Mouse (Mus musculus) ES-E14 (cell line): ENCODE data around the gene Mybpc3.

ENCODE experiments used
- MAFK ChIP-seq: IDR thresholded peaks from 2 replicates; pipeline ENCODE4 v1.6.1; 2014; ENCODE audit warnings: mild to moderate bottlenecking, low read depth, low read length, inconsistent platforms; ENCODE audit not compliant: insufficient read depth
- ZC3H11A ChIP-seq: IDR thresholded peaks from 2 replicates; pipeline ENCODE4 v1.6.1; 2012; ENCODE audit warnings: low read depth, mild to moderate bottlenecking, inconsistent platforms, low read length, borderline replicate concordance

DNA sequence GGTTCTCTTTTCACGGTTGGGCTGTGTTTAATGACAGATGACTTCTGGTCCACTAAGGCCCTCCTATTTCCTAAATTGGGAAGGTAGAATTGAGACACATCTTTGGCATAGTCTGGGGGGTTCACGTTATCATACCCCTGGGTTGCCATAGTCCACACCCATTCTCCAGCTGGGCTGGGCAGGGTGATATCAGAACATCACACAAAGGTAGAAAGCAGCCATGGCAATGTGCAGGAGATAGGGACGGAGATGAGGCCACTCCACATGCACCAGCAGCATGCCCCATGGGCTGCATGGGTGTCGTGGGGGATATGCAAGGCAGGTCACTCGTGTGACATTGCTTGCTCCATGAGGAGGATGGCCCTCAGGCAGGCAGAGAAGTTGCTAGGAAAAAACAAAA, 45.6 kb downstream of the Mybpc3 start:
- TF ChIP-seq ZC3H11A = no peak
- TF ChIP-seq MAFK = no peak
